Mouse (Mus musculus): ENCODE results near the gene Syt1.

GRCm38 (mm10) chr10:108448421-108448820, 562.4 kb downstream of the Syt1 start:
- TF ChIP-seq EP300 (IDR thresholded peaks at IDR 0.05; ENCODE audit: low read depth) (no peak), CTCF (IDR thresholded peaks at IDR 0.05; ENCODE audit: low read depth) (no peak)
